Mouse (Mus musculus) forebrain, embryonic 14.5 days (tissue): ENCODE measurements around the gene Elmsan1. TPM values are rescaled to one million over a fixed set of nuclear protein-coding genes. Genes with fewer than 3 reads are reported as not detected.

Experiments used
- ATAC-seq: fragments of 200-750 bp; cut with Nextera tagmentation; 2 replicates; pipeline ENCODE4 v1.8.0; 2017; ENCODE audit warnings: mild to moderate bottlenecking, moderate library complexity
- DNase-seq: peaks from one replicate; pipeline ENCODE4 v3.0.0-alpha.2; 2015; ENCODE audit warnings: low spot score
- H3K27ac ChIP-seq: fragments of 300-500 bp; sonication (generic); 2 replicates; pipeline ENCODE4 v1.5.1; 2014; ENCODE audit warnings: low read depth, mild to moderate bottlenecking, control low read depth, low read length, moderate library complexity
- H3K27me3 ChIP-seq: fragments of 300-500 bp; sonication (generic); replicated peaks from 2 replicates; pipeline ENCODE4 v1.6.1; 2014; ENCODE audit warnings: low read length, control low read depth, mixed read lengths; ENCODE audit not compliant: control insufficient read depth, insufficient read depth
- H3K36me3 ChIP-seq: fragments of 300-500 bp; sonication (generic); 2 replicates; pipeline ENCODE4 v1.6.1; 2014; ENCODE audit warnings: low read length, control low read depth; ENCODE audit not compliant: control insufficient read depth, insufficient read depth
- H3K4me1 ChIP-seq: fragments of 300-500 bp; sonication (generic); 2 replicates; pipeline ENCODE4 v1.6.1; 2014; ENCODE audit warnings: antibody characterized with exemption, low read length, control low read depth; ENCODE audit not compliant: control insufficient read depth, insufficient read depth
- H3K4me2 ChIP-seq: fragments of 300-500 bp; sonication (generic); 2 replicates; pipeline ENCODE4 v1.6.1; 2014; ENCODE audit warnings: mild to moderate bottlenecking, control low read depth, low read length
- H3K4me3 ChIP-seq: fragments of 300-500 bp; sonication (generic); 2 replicates; pipeline ENCODE4 v1.5.1; 2014; ENCODE audit warnings: low read depth, low read length, control low read depth
- H3K9ac ChIP-seq: fragments of 300-500 bp; sonication (generic); 2 replicates; pipeline ENCODE4 v1.6.1; 2014; ENCODE audit warnings: mild to moderate bottlenecking, low read length, control low read depth, moderate library complexity
- H3K9me3 ChIP-seq: fragments of 300-500 bp; sonication (generic); replicated peaks from 2 replicates; pipeline ENCODE4 v1.6.1; 2016; ENCODE audit warnings: low read length, control low read depth, mixed read lengths; ENCODE audit not compliant: control insufficient read depth
- WGBS: fragments of 180-500 bp; shearing (Covaris S2); extraction: QIAGEN DNeasy Blood & Tissue Kit; methylation state at CpG from one replicate; pipeline ENCODE4 v1.1.7; 2014; 5-methylcytosine and 5-hydroxymethylcytosine counted together
- polyA plus RNA-seq: library from polyadenylated mRNA; unstranded; fragments of >200 nt; fragmentation: Nextera tagmentation; extraction: Ambion mirVana; gene quantifications from 2 replicates; pipeline ENCODE4 v1.2.1, GENCODE M21; 2014

Elmsan1 gene
- polyA plus RNA-seq, 1 experiment from 2014 or later: 3.2 TPM

DNA sequence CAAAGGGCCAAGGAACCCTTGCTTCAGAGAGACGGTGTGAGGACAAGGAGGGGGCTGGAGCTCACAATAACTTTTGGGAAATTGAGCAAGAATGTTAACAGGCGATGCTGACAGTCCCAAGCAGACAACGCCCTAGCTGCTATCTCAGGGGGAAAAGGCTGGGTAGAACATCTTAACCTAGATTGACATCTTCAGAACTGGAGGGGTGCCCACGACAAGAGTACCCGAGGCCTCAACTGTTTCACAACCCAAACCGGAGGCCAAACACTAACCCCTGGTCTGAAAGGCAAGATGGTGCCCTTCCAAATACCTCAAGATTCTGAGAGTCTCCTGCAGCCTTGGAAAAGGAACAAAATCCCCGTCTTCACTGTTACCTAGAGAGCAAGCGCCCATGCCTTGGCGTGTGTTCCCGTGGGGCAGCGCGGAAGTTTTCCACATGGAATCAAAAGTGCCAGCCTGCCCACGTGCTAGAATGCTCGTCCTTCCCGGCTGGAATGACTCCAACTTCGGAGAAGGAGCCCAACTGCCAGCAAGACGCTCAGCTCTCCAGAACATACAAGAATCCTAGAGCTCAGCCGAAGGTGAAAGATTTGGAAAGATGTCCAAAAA lies 11.4 kb downstream of the Elmsan1 start:
- Histone ChIP-seq H3K9ac (no peak overlapping the region), H3K27ac (no peak overlapping the region), H3K27me3 (no peaks in the 10 kb centered on the region), H3K4me3 (no peak overlapping the region), H3K4me1 (no peaks in the 10 kb centered on the region; the same call in 1 of the 2 replicates), H3K4me2 (no peak overlapping the region), H3K36me3 (no peaks in the 10 kb centered on the region), H3K9me3 (no peaks in the 10 kb centered on the region)
- DNase-seq: no peak
- ATAC-seq: no peak
- WGBS: 88% methylated on average over 18 of the region's 18 CpGs

DNA sequence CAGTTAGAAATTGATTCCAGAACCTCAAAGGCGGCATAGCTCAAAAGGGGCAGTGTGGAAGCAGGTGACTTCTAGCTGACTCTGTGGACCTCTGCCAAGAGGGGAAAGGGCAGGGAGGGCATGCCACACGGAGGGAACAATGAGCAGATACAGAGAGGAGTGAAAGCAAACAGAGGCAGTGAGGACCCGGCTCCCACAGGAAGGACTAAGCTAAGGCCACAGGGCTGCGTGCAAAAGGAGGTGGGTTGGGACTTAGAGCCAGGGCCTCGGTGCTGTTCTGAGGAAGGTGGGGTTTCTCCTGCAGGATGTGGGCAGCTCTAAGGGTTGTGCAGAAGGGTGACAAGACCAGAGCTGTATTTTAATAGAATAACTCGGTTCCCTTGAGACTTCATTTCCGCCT lies 12.2 kb downstream of the Elmsan1 start:
- WGBS: 66% methylated on average over 7 of the region's 7 CpGs
- ATAC-seq (no peak), DNase-seq (no peak)
- Histone ChIP-seq H3K36me3 (no peaks in the 10 kb centered on the region), H3K9me3 (no peaks in the 10 kb centered on the region), H3K4me2 (no peak overlapping the region), H3K9ac (no peak overlapping the region), H3K4me1 (no peaks in the 10 kb centered on the region; the same call in 1 of the 2 replicates), H3K27ac (no peak overlapping the region), H3K4me3 (no peak overlapping the region), H3K27me3 (no peaks in the 10 kb centered on the region)

GRCm38 (mm10) chr12:84205659-84206185 lies 13.0 kb downstream of the Elmsan1 start:
- Histone ChIP-seq H3K36me3 (no peaks in the 10 kb centered on the region), H3K4me2 (no peak overlapping the region)
- WGBS: 90% methylated on average over 10 of the region's 10 CpGs

DNA sequence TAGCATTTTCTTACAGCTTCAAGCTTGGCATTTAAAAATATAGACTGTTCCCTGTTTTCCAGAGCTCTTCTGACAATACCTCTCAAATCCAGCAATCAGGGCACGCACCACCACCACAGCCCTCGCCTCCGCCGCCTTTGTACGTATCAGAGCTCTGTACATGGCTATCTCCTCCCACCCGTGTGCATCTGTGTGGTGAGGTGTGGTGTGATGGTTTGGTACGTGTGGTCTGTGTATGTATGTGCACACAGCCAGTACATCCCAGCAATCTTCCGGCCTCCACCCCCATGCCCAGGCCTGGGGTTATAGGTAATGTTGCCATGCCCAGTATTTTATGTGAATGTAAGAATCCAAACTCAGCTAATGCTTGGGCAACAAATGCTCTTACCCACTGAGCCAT lies 14.0 kb downstream of the Elmsan1 start:
- ATAC-seq (no peak), DNase-seq (no peak)
- H3K9me3 ChIP-seq: no peaks in the 10 kb centered on the region
- H3K36me3 ChIP-seq: no peaks in the 10 kb centered on the region
- H3K4me3 ChIP-seq: no peak overlapping the region
- 70% methylated on average over 8 of the region's 8 CpGs for WGBS
- H3K9ac ChIP-seq: no peak overlapping the region
- H3K4me2 ChIP-seq: no peak overlapping the region
- no peaks in the 10 kb centered on the region for H3K27me3 ChIP-seq
- no peak overlapping the region for H3K27ac ChIP-seq
- no peaks in the 10 kb centered on the region; the same call in 1 of the 2 replicates for H3K4me1 ChIP-seq

More at GRCm38 (mm10) chr12:84205659-84206185, 13.0 kb downstream of the Elmsan1 start:
- ATAC-seq: no peak
- no peak for DNase-seq
- H3K27me3 ChIP-seq: no peaks in the 10 kb centered on the region
- H3K4me3 ChIP-seq: no peak overlapping the region
- H3K9ac ChIP-seq: no peak overlapping the region
- H3K9me3 ChIP-seq: no peaks in the 10 kb centered on the region
- no peaks in the 10 kb centered on the region; the same call in 1 of the 2 replicates for H3K4me1 ChIP-seq
- H3K27ac ChIP-seq: no peak overlapping the region

GRCm38 (mm10) chr12:84203778-84204216 lies 14.9 kb downstream of the Elmsan1 start:
- H3K9me3 ChIP-seq: no peaks in the 10 kb centered on the region
- H3K9ac ChIP-seq: no peak overlapping the region
- no peak overlapping the region for H3K27ac ChIP-seq
- H3K4me1 ChIP-seq: no peaks in the 10 kb centered on the region; the same call in 1 of the 2 replicates
- no peak overlapping the region for H3K4me3 ChIP-seq
- ATAC-seq (no peak), DNase-seq (no peak)
- no peaks in the 10 kb centered on the region for H3K36me3 ChIP-seq
- no peaks in the 10 kb centered on the region for H3K27me3 ChIP-seq
- no peak overlapping the region for H3K4me2 ChIP-seq
- 79% methylated on average over 7 of the region's 7 CpGs for WGBS

DNA sequence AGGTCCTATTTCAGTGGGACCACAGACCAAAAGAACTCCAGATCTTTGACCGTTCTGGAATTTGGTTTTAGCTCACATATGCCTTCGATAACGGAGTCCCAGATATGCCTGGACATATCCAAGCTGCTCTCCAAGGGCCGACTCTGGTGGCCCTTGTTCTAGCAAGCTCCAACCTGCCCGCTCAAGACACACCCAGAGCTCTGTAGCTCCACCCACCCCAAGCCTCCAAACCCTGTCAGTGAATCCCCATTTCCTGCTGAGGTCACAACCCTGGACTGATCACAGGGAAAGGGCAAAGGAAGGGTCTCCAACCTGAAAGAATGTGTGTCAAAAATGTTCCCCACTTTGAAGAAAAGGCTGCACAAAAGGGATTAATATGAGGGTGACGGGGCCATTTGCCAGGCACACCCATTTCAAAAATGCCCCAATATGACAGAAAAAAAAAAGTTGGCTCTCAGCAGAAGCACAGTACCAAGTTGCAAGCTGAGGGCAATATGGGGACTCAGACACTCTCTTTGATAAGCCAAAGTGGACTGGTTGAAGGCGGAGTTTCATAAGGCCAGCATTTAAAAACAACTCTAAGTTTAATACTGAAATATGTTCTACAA lies 15.4 kb downstream of the Elmsan1 start:
- H3K4me3 ChIP-seq: no peak overlapping the region
- H3K9ac ChIP-seq: no peak overlapping the region
- H3K4me2 ChIP-seq: no peak overlapping the region
- WGBS: 86% methylated on average over 7 of the region's 7 CpGs
- ATAC-seq (no peak), DNase-seq (no peak)
- H3K36me3 ChIP-seq: no peaks in the 10 kb centered on the region
- no peak overlapping the region for H3K27ac ChIP-seq
- no peaks in the 10 kb centered on the region; the same call in 1 of the 2 replicates for H3K4me1 ChIP-seq
- H3K27me3 ChIP-seq: no peaks in the 10 kb centered on the region
- no peaks in the 10 kb centered on the region for H3K9me3 ChIP-seq

- no peak overlapping the region for H3K27ac ChIP-seq
- no peaks in the 10 kb centered on the region for H3K36me3 ChIP-seq
- DNase-seq: no peak
- H3K4me2 ChIP-seq: no peak overlapping the region
- H3K27me3 ChIP-seq: no peaks in the 10 kb centered on the region
- ATAC-seq: no peak
- WGBS: 68% methylated on average over 10 of the region's 10 CpGs
- no peak overlapping the region for H3K4me3 ChIP-seq
- no peaks in the 10 kb centered on the region for H3K9me3 ChIP-seq
- H3K9ac ChIP-seq: no peak overlapping the region
- H3K4me1 ChIP-seq: no peaks in the 10 kb centered on the region; the same call in none of the 2 replicates
These were observed 16.1 kb downstream of the Elmsan1 start for GRCm38 (mm10) chr12:84202561-84202960.

DNA sequence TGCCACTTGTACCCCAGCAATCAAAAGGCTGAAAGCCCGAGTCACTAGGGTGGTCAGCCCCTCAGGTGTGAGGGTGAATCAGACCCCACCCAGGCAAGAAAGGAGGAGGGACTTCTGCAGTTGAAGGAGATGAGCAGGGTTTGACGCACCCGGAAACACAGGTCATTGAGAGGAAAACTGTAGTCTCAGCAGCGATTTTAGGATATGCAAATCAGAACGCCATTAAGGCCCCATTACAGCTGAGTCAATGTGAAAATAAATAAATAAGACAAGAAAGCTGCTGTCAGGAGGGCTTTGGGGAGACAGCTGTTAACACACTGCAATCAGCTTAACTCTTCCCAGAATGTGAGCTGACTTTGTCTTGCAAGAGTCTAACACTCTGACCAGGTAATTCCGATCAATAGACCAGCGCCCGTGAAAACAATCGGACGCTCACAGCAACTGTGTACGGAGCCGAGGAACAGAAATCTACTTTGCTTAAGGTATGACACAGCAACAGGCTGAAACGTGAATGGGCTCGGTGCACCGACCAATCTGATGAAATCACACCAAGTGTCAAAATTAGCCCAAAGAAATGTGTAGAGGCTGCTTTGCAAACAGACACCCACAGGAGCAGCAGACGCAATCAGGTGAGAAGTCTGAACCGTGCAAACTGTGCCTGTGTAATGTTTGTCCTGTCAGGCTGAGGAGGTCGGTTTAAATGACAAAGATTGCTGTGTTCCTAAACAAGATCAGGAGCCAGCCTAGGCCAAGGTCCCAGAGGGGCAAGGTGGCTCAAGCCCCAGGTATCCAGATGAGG lies 16.8 kb downstream of the Elmsan1 start:
- DNase-seq: no peak
- H3K9ac ChIP-seq: no peak overlapping the region
- no peaks in the 10 kb centered on the region for H3K9me3 ChIP-seq
- H3K36me3 ChIP-seq: no peaks in the 10 kb centered on the region
- no peak overlapping the region for H3K27ac ChIP-seq
- no peak for ATAC-seq
- 87% methylated on average over 18 of the region's 18 CpGs for WGBS
- H3K4me2 ChIP-seq: no peak overlapping the region
- no peak overlapping the region for H3K4me3 ChIP-seq
- no peaks in the 10 kb centered on the region; the same call in none of the 2 replicates for H3K4me1 ChIP-seq
- no peaks in the 10 kb centered on the region for H3K27me3 ChIP-seq
